Mouse (Mus musculus) heart, postnatal 25 days (tissue): Measurements from ENCODE around the gene Rbfox3. TPM values are rescaled to one million over a fixed set of nuclear protein-coding genes. Genes with fewer than 3 reads are reported as not detected.

Experiments used
- DNase-seq: peaks from one replicate; pipeline ENCODE4 v3.0.0; 2022; ENCODE audit warnings: low spot score
- intact Hi-C: fragments of 180-260 bp; cut with DNase I; formaldehyde crosslinking; loops from one replicate; pipeline ENCODE4 v1.15.1; 2025
- total RNA-seq, 2 experiments: library from RNA; stranded (reverse); gene quantifications; 2 replicates each; pipeline ENCODE4 v1.2.3; 2021

Gene Rbfox3
- under 1 TPM; 0.08 TPM for total RNA-seq

- intact Hi-C loops, result loop anchor here (2.0 kb wide), 1 partner anchor 63 kb away; no protein-coding TSS in a partner anchor
- no peak for DNase-seq
Measured at GRCm38 (mm10) chr11:118911307-118912070, at the start of gene Rbfox3. Rbfox3 (minus strand) TSS chr11:118911597.

DNA sequence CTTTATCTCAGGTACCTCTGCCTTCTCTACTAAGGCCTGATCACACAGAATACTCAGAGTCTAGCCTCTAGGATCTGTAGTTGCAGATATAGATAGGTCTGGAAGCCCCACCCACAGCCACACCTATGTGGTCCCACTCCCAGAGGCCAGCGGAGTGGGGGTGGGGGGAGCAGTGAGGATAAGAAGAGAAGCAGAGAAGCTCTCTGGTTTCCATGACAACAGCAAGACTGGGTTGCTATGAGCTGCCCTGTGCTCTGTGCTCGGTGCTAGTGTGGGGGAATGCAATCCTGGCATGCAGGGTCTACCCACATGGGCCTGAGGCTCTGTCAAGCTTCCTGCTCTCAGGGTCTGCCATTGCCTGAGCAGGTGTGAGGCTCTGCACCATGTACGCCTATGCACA lies 49.3 kb upstream of the Rbfox3 start:
- intact Hi-C loops, result no loop called here

DNA sequence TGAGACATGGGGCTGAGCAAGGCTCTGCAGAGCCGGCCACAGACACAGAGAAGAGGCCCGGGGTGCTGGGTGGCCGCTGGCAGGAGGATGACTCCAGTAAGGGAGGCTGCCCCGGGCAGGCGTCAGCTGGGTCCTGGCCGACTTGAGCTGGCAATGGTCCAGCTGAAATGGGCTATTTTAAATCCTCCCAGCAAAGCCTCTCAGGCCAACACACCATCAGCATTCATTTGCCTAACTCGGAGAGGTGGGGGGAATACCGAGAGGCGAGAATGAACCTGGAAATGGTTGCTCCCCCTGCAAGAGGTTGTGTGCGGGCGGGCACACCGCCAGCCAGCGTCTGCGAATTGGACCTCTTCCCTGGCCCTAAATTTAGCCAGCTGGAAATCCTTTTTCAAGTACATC lies 45.7 kb upstream of the Rbfox3 start:
- intact Hi-C loops, result no loop called here
- peak; percentile 37 for DNase-seq

More for the DNA sequence above, 49.3 kb upstream of the Rbfox3 start:
- no peak for DNase-seq

GRCm38 (mm10) chr11:118955016-118955415 lies 43.6 kb upstream of the Rbfox3 start:
- intact Hi-C loops, result no loop called here
- DNase-seq, result no peak

DNA sequence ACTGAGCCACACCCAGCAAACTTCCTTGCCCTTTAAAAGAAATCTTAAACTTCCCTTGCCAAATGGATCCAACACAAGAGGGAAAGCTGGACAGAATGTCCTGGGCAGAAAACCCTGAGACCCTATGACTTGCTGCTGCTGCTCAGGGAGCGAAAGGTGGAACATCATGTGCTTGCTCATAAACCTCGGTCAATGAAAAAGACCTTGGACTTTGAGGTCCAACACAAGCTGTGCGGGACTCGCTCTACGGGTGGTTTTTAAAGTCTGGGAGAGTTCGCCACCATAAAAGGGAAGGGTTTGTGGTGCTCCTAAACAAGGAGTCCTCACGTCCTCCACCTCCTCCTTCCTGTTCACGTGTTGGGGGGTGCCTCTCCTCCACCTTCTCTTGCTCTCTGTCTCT lies 34.5 kb upstream of the Rbfox3 start:
- intact Hi-C loops, result no loop called here
- DNase-seq, result no peak

GRCm38 (mm10) chr11:118941268-118941667 lies 29.9 kb upstream of the Rbfox3 start:
- intact Hi-C loops, result no loop called here
- DNase-seq, result no peak

DNA sequence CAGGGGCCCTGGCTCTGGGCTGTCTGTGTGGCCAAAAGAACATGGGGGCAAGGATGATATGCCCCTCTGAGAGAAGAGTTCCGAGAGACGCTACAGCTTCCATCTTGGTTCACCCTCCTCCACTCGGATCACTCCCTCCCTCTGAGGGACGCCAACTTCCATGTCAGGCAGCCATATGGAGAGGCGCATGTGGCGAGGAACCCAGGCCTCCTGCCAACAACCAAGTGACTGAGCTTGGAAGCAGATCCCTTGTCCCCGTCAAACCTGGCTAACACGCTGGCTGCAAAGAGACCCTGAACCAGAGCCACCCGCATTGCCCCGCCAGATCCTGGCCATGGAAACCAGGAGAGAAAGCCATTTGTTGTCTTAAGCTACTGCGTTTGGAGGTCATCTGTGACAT lies 29.1 kb upstream of the Rbfox3 start:
- intact Hi-C loops, result no loop called here
- no peak for DNase-seq

GRCm38 (mm10) chr11:118939731-118940130 lies 28.3 kb upstream of the Rbfox3 start:
- intact Hi-C loops, result no loop called here
- no peak for DNase-seq

DNA sequence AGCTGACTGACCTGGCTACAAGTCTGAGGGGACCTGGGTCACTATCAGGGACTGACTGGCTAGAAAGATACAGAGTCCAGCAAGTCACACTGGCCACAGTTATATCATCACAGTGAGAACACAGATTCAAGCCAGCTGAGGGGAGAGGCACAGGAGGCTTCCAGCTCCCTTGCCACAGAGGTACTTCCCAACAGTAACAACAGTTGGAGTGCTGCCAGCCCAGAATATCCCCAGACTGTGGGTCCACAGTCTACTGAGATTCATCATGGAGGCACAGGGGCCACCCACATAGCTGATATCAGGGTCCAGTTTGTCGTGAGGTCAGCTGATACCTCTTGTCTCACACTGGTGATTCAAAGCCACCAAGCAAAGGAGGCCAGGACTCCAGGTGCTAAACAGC lies 23.5 kb upstream of the Rbfox3 start:
- DNase-seq, result no peak
- intact Hi-C loops, result no loop called here

DNA sequence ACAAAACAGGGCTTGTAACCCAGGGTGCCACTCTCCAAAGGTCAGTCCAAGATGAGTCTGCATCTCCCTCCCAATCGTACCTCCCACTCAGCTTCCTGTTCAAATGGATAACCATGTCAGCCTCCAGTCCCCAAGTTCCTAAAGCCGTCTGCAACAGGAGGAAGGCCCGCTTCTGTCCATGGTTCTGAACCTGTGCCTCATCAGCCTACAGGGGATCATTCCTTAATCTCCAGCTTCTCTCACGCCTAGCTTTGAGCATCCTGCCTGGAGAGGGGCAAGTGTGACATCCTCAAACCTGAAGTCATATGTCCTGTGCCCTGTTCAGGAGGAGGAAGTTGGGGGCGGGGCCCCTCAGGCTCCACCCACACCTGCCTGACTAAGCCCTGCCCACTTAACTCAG lies 15.7 kb upstream of the Rbfox3 start:
- DNase-seq, result no peak
- intact Hi-C loops, result no loop called here

- DNase-seq, result no peak
- intact Hi-C loops, result no loop called here
Measured at GRCm38 (mm10) chr11:118921852-118922251, 10.5 kb upstream of the Rbfox3 start.

DNA sequence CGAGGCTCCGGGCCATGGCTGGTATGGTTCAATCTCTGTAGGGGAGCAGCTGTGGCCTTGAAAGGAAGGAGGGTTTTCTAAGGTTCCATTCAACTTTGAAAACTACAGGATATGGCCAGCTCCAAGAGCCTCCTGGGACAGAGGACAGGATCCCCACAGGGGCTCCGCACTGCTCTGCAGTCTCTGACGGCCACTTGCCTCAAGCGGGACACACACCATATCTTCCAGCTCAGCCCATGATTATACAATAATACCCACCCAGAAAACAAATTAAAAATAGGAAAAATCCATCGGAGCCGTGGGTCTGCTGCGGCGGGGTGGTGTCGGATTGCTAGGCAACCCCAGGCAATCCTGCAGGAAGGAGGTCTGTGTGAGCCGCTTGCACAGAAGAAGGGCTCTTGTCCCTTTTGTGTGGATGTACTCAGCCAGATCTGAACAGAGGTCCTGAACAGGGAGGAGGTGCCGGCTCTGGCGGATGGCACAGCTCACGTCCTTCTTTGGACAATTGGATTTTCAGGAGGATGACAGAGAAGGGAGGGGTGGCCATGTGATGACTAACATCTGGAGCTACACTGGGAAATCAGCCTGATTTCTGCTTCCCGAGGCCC lies 5.1 kb upstream of the Rbfox3 start:
- intact Hi-C loops, result no loop called here
- DNase-seq, result no peak

GRCm38 (mm10) chr11:118915888-118916287 lies 4.5 kb upstream of the Rbfox3 start:
- DNase-seq, result no peak
- intact Hi-C loops, result no loop called here

DNA sequence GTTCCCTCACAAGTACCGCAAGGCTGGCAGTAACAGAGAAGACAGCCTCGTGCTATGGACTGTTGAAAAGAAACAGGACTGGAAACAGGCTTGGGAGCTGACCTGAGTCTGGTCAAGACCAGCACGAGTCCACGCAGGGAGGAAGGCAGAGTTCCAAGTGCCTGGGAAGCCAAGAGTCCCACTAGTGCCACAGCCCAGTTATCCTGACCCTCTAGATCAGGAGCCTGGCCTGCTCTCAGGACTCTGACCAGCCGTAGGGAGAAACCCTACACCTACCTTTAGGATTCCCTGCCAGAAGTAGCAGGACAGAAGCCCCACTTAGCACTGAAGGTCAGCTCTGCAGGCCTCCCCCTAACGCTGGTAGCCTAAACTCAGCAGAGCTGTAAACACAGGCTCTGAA lies 1.3 kb upstream of the Rbfox3 start:
- intact Hi-C loops, result loop anchor here (2.0 kb wide), 1 partner anchor 62 kb away; no protein-coding TSS in a partner anchor
- DNase-seq, result no peak

- no peak for DNase-seq
- intact Hi-C loops, result no loop called here
Measured at GRCm38 (mm10) chr11:118910756-118911155, 641 bp downstream of the Rbfox3 start.

DNA sequence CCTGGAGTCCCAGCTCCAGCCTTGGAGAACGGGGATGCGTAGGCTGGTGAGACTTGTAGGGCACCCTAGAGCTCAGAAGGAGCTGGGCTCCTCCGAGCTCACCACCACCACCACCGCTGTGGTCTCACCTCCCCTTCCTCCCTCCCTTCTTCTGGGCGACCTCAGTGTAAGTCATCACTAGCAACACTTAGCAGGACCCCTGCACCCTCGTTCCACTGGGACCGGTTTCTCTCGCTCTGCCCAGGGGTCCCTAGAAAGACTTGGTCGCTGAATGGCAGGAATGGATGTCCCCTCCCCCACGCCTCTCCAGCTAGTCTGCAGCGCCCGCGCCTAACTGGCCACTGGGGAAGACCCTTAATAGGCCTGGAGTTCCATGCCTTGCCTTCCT lies 1.6 kb downstream of the Rbfox3 start:
- no peak for DNase-seq
- intact Hi-C loops, result no loop called here

DNA sequence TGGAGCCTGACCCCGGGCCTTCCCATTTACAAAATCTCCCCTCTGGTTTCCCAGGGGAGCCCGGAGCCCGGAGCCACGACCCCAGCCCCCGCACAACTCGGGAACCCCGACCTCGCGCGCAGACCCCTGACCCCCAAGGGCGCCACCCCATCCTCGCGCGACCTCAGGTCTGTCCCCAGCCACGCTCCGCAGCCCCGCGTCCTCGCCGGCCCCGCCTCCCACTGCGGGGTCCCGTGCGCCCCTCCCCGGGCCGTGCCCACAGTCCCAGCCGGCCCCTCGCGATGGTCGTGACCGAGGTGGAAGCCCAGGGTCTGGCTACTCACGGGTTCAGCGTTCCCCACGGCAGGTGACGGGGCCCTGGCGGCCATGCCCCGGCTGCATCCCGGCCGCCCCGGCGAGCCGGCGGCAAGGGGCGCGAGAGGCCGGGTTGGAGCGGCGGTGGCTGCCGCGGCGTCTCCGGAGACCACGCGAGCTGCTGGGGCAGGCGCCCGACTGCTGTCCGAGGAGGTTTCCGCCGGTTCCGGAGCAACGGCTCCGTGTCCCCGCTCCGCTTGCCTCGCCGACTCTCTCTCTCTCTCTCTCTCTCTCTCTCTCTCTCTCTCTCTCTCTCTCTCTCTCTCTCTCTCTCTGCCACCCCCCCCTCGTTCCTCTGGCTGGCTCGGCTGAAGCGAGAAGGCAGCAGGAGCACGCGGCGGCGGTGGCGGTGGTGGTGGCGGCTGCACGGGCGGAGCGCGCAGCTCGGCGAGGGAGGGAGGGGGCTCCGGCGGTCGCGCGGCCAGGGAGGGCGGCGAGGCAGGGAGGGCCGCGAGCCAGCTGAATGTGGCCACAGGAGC lies 2.2 kb downstream of the Rbfox3 start:
- DNase-seq, result no peak
- intact Hi-C loops, result no loop called here

GRCm38 (mm10) chr11:118908431-118908980 lies 2.9 kb downstream of the Rbfox3 start:
- no peak for DNase-seq
- intact Hi-C loops, result no loop called here

DNA sequence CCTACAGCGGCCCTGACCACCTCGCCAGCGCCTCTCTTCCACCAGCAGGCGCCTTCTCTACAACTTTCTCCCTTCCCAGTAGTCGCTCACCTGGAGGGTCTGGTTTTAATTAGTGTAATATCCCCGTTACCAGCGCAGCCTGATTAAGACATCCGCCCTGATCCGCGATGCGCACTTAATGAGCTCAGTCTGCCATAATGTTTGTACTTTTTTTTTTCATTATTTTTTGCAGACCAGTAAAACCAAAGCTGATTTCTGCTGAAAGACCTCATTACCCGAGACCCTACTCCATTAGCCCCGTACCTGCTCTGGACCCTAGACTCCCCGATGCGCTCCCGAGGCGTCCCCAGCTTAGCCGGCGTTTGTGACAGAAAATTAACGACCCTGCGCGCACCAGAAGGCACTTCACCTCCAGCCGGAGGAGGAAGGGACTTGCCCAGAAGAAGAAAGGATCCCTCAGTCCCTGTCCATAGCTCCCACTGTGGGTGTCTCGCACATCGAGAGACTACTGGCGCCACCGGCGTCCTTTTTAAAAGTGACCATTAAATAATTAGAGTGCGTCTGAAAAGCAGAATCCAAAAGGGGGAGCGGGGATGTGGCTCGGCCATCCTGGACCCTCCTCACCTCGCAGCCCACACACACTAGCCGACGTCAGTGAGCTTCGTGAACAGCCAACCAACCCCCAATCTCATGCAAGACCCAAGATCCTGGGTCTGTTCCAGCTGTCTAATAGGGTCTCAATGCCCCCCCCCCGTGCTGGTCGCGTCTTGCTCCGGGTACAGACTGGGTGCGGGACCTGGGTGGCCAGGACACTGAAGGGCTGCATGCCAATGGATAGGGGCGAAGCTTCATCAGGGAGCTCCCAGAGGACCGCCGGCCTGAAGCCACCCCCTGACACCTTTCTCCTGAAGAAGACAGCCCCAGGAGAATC lies 3.7 kb downstream of the Rbfox3 start:
- DNase-seq, result no peak
- intact Hi-C loops, result no loop called here
